Mouse (Mus musculus): ENCODE data around the gene Atg9b. TPM values are rescaled to one million over a fixed set of nuclear protein-coding genes. Genes with fewer than 3 reads are reported as not detected.

The Atg9b gene
- total and polyA plus RNA-seq, 3 experiments: 0.89 to 2.2 (median 1.1) TPM

- no peaks in the 10 kb centered on the region for H3K79me2 ChIP-seq (replicated peaks; ENCODE audit: control insufficient read depth, insufficient read depth, low read length)
- H3K36me3 ChIP-seq (ENCODE audit: control insufficient read depth, insufficient read depth, low read length): no peaks in the 10 kb centered on the region
- peak within 1 kb of the TSS; percentile 69 for H3K4me3 ChIP-seq
- H3K4me1 ChIP-seq (ENCODE audit: control insufficient read depth, insufficient read depth, low read length): peaks cover 2% of the 10 kb centered on the region
- intact Hi-C loops (cut with DNase I): loop anchor here (2.0 to 5.0 kb wide), 2 partner anchors 36 to 57 kb away; no protein-coding TSS in a partner anchor
- peak; percentile 76 to 83 for DNase-seq
- H3K27me3 ChIP-seq (ENCODE audit: control insufficient read depth, insufficient read depth, low read length): no peaks in the 10 kb centered on the region
- TF ChIP-seq CTCF (IDR thresholded peaks at IDR 0.05) (peak; percentile 94), EP300 (IDR thresholded peaks at IDR 0.05; ENCODE audit: insufficient read depth, low read depth, low read length) (0 out of 2 replicates have a peak, but pooled peaks have one; percentile 28), POLR2A (IDR thresholded peaks at IDR 0.05; ENCODE audit: insufficient read depth, low read depth, low read length) (no peak)
- WGBS: 21% methylated on average over 7 of the region's 7 CpGs
- peak within 1 kb of the TSS; percentile 90 for H3K27ac ChIP-seq
- peak within 1 kb of the TSS; percentile 58 for H3K9ac ChIP-seq (ENCODE audit: low read depth, low read length)
Observed at GRCm38 (mm10) chr5:24393392-24393997, 1.6 kb upstream of the Atg9b start, which contains the start of gene Abcb8. Gene Abcb8 (plus strand): TSS chr5:24393663.

DNA sequence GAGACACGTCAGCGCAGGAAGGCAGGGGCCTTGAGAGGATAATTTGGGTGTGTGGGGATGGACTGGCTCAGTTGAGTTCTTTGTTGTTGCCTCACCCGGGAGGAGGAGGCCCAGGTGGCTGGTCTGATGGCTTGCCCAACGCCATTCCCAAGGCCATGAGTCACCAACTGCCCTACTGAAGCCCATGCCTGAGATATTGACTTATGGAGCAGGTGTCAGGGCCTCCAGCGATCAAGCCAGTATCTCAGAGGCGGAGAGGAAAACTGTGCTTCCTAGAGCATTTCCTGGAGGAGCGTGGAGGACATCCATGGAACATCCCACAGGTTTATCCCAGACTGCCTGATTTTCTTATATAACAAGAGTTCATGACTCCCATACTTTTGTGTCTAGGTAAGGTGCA, 781 bp upstream of the Atg9b start:
- Histone ChIP-seq H3K79me2 (replicated peaks; ENCODE audit: control insufficient read depth, insufficient read depth, low read length) (no peaks in the 10 kb centered on the region), H3K4me3 (no peak overlapping the region), H3K9ac (ENCODE audit: low read depth, low read length) (no peak overlapping the region), H3K27me3 (ENCODE audit: control insufficient read depth, insufficient read depth, low read length) (no peaks in the 10 kb centered on the region), H3K27ac (no peak overlapping the region; the same call in 1 of the 2 replicates), H3K36me3 (ENCODE audit: control insufficient read depth, insufficient read depth, low read length) (no peaks in the 10 kb centered on the region), H3K4me1 (ENCODE audit: control insufficient read depth, insufficient read depth, low read length) (peaks cover 2% of the 10 kb centered on the region)
- no peak for DNase-seq
- TF ChIP-seq EP300 (IDR thresholded peaks at IDR 0.05; ENCODE audit: insufficient read depth, low read depth, low read length) (no peak), CTCF (IDR thresholded peaks at IDR 0.05) (no peak), POLR2A (IDR thresholded peaks at IDR 0.05; ENCODE audit: insufficient read depth, low read depth, low read length) (no peak)
- intact Hi-C loops (cut with DNase I): loop anchor here (2.0 to 5.0 kb wide), 2 partner anchors 35 to 56 kb away; no protein-coding TSS in a partner anchor
- WGBS: 41% methylated on average over 7 of the region's 7 CpGs

- intact Hi-C loops (cut with DNase I): loop anchor here (5.0 kb wide), 1 partner anchor 32 kb away; no protein-coding TSS in a partner anchor
- H3K4me3 ChIP-seq: no peak overlapping the region
- H3K36me3 ChIP-seq (ENCODE audit: control insufficient read depth, insufficient read depth, low read length): no peaks in the 10 kb centered on the region
- H3K27me3 ChIP-seq (ENCODE audit: control insufficient read depth, insufficient read depth, low read length): no peaks in the 10 kb centered on the region
- H3K4me1 ChIP-seq (ENCODE audit: control insufficient read depth, insufficient read depth, low read length): peaks cover 8% of the 10 kb centered on the region
- no peaks in the 10 kb centered on the region for H3K79me2 ChIP-seq (replicated peaks; ENCODE audit: control insufficient read depth, insufficient read depth, low read length)
- H3K27ac ChIP-seq: no peak overlapping the region; the same call in 1 of the 2 replicates
- no peak for DNase-seq
- TF ChIP-seq CTCF (IDR thresholded peaks at IDR 0.05): no peak
- TF ChIP-seq POLR2A (IDR thresholded peaks at IDR 0.05; ENCODE audit: insufficient read depth, low read depth, low read length): no peak
- no peak for TF ChIP-seq EP300 (IDR thresholded peaks at IDR 0.05; ENCODE audit: insufficient read depth, low read depth, low read length)
- H3K9ac ChIP-seq (ENCODE audit: low read depth, low read length): no peak overlapping the region
- WGBS: 88% methylated on average over 4 of the region's 4 CpGs
Observed at GRCm38 (mm10) chr5:24389658-24390020, 2.3 kb downstream of the Atg9b start.

- DNase-seq: no peak
- no peaks in the 10 kb centered on the region for H3K27me3 ChIP-seq (ENCODE audit: control insufficient read depth, insufficient read depth, low read length)
- intact Hi-C loops (cut with DNase I): no loop called here
- peaks cover 8% of the 10 kb centered on the region for H3K4me1 ChIP-seq (ENCODE audit: control insufficient read depth, insufficient read depth, low read length)
- H3K4me3 ChIP-seq: no peak overlapping the region
- WGBS: 58% methylated on average over 7 of the region's 7 CpGs
- no peak overlapping the region for H3K9ac ChIP-seq (ENCODE audit: low read depth, low read length)
- no peak overlapping the region; the same call in 1 of the 2 replicates for H3K27ac ChIP-seq
- peaks cover under 1% of the 10 kb centered on the region; the same call in 1 of the 2 replicates for H3K36me3 ChIP-seq (ENCODE audit: control insufficient read depth, insufficient read depth, low read length)
- H3K79me2 ChIP-seq (replicated peaks; ENCODE audit: control insufficient read depth, insufficient read depth, low read length): no peaks in the 10 kb centered on the region
- no peak for TF ChIP-seq CTCF (IDR thresholded peaks at IDR 0.05)
- TF ChIP-seq POLR2A (IDR thresholded peaks at IDR 0.05; ENCODE audit: insufficient read depth, low read depth, low read length): 0 out of 2 replicates have a peak, but pooled peaks have one; percentile 13
Observed at GRCm38 (mm10) chr5:24389011-24389657, 2.8 kb downstream of the Atg9b start.

DNA sequence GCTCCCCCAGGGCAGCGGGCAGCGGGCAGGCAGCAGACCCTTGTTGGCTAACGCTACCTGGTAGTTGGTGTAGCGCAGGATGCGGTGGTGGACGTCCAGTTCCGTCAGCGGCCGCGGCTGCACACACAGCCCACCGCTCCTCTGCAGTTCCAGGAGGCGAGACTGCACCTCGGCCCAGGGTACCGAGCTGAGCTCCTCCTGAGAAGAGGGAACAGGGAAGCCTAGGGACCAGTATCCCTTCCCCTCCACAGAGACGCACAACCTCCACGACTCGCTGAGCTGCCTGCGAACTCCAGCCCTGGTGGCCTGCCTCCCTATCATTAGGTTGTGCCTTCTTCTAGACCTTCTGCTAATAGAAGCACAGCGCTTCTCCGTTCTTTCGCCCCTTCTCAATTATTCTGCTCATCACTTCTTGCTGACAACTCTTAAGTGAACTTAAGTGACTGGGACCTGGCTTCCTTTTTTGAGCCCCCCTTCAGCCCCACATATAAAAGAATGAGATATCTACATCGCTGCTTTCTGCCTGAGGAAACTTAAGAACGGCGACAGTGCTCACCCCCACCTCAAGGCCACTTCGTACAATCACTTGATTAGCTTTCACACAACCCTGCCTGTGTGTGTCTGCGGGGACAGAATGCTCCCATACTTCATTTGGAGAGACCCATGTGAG, 3.6 kb downstream of the Atg9b start:
- peak overlapping the region; percentile 54 for H3K27ac ChIP-seq
- H3K9ac ChIP-seq (ENCODE audit: low read depth, low read length): peak overlapping the region; percentile 62
- intact Hi-C loops (cut with DNase I): no loop called here
- 38% methylated on average over 26 of the region's 26 CpGs for WGBS
- TF ChIP-seq CTCF (IDR thresholded peaks at IDR 0.05): no peak
- no peak for TF ChIP-seq EP300 (IDR thresholded peaks at IDR 0.05; ENCODE audit: insufficient read depth, low read depth, low read length)
- no peak for TF ChIP-seq POLR2A (IDR thresholded peaks at IDR 0.05; ENCODE audit: insufficient read depth, low read depth, low read length)
- H3K36me3 ChIP-seq (ENCODE audit: control insufficient read depth, insufficient read depth, low read length): peaks cover 5% of the 10 kb centered on the region; the same call in 1 of the 2 replicates
- H3K4me1 ChIP-seq (ENCODE audit: control insufficient read depth, insufficient read depth, low read length): peaks cover 13% of the 10 kb centered on the region
- no peak for DNase-seq
- peak overlapping the region; percentile 58 for H3K4me3 ChIP-seq
- H3K27me3 ChIP-seq (ENCODE audit: control insufficient read depth, insufficient read depth, low read length): no peaks in the 10 kb centered on the region
- no peaks in the 10 kb centered on the region for H3K79me2 ChIP-seq (replicated peaks; ENCODE audit: control insufficient read depth, insufficient read depth, low read length)
